ENCODE assay signal across 8 mouse cellular contexts in genomic region chr9:14275792-14276480, GRCm38 (mm10). TPM values are rescaled to one million over a fixed set of nuclear protein-coding genes. Genes with fewer than 3 reads are reported as not detected.
A peak's percentile ranks its signal among the peaks of the same experiment; 100 is the strongest.
DNase-seq lines count a peak whose midpoint lies in the region; ATAC-seq lines count a peak whose summit lies in the region.

No protein-coding gene starts in this region.

- H3K9ac ChIP-seq in hindbrain, embryonic 15.5 days = peak overlapping the region; percentile 95

- H3K4me1 ChIP-seq in hindbrain, embryonic 15.5 days (replicated peaks) = peaks cover 23% of the 10 kb centered on the region

- peak overlapping the region; percentile 97 for H3K27ac ChIP-seq in hindbrain, embryonic 15.5 days (replicated peaks)

- H3K4me3 ChIP-seq in hindbrain, embryonic 15.5 days = peak overlapping the region; percentile 100

- no peaks in the 10 kb centered on the region for H3K9me3 ChIP-seq in hindbrain, embryonic 15.5 days

- under 1% methylated on average over 54 of the region's 54 CpGs for WGBS in hindbrain, embryonic 15.5 days

- H3K27me3 ChIP-seq in hindbrain, embryonic 15.5 days = no peaks in the 10 kb centered on the region

- H3K36me3 ChIP-seq in hindbrain, embryonic 15.5 days = no peaks in the 10 kb centered on the region

- peak; percentile 99 for DNase-seq in T-cell, adult 2 months (ENCODE audit: low spot score)
- peak; percentile 97 to 98 for DNase-seq in cerebellum, postnatal 36 days
- peak; percentile 98 to 99 for DNase-seq in frontal cortex, postnatal 36 days (ENCODE audit: low spot score in 2 of 2)
- DNase-seq in left cerebral cortex, adult 11 months (ENCODE audit: low spot score) = peak; percentile 99
- peak; percentile 98 to 99 for DNase-seq in lung, postnatal 4 days
- peak; percentile 97 for DNase-seq in retina, postnatal 7 days (ENCODE audit: low read depth, low spot score)
- DNase-seq in urinary bladder, adult 2 months (ENCODE audit: low spot score) = peak; percentile 96

- peak; percentile 99 for ATAC-seq in hindbrain, embryonic 15.5 days (ENCODE audit: low FRiP score, low read depth)

- peak overlapping the region; percentile 63 for H3K4me2 ChIP-seq in hindbrain, embryonic 15.5 days

RNA-seq across cellular contexts. Expression of gene Sesn3, which starts 1.1 kb away (rescaled TPM):
- 16.8 and 17.8 TPM in 2 replicates for polyA plus RNA-seq in hindbrain, embryonic 15.5 days (2015; fragmentation: Nextera tagmentation; extraction: Ambion mirVana)
- polyA plus RNA-seq in urinary bladder, adult 2 months (2012; rRNA removed) = 11.9 and 18.5 TPM in 2 replicates

Comparison
In these comparisons a context has a peak if more than half of its experiments do, and no peak if none do; other contexts are left out.
1. Peak in every context shown above with its lines: DNase-seq, ATAC-seq, H3K4me3 ChIP-seq and H3K27ac ChIP-seq.